Mouse (Mus musculus) liver, embryonic 16.5 days (tissue): ENCODE measurements around the gene Filip1l. TPM values are rescaled to one million over a fixed set of nuclear protein-coding genes. Genes with fewer than 3 reads are reported as not detected.

Experiments
- ATAC-seq: fragments of 200-750 bp; cut with Nextera tagmentation; 2 replicates; pipeline ENCODE4 v1.8.0; 2017; ENCODE audit warnings: low read depth, mild to moderate bottlenecking, moderate number of reproducible peaks, moderate library complexity
- H3K27ac ChIP-seq: fragments of 300-500 bp; sonication (generic); 2 replicates; pipeline ENCODE4 v1.5.1; 2014; ENCODE audit warnings: mild to moderate bottlenecking, low read length
- H3K27me3 ChIP-seq: fragments of 300-500 bp; sonication (generic); 2 replicates; pipeline ENCODE4 v1.6.1; 2014; ENCODE audit warnings: low read depth, low read length, mixed read lengths; ENCODE audit not compliant: control insufficient read depth, insufficient read depth
- H3K36me3 ChIP-seq: fragments of 300-500 bp; sonication (generic); 2 replicates; pipeline ENCODE4 v1.6.1; 2014; ENCODE audit warnings: mild to moderate bottlenecking; ENCODE audit not compliant: control insufficient read depth, insufficient read depth
- H3K4me1 ChIP-seq: fragments of 300-500 bp; sonication (generic); 2 replicates; pipeline ENCODE4 v1.6.1; 2014; ENCODE audit warnings: low read depth, low read length, mixed read lengths; ENCODE audit not compliant: control insufficient read depth
- H3K4me2 ChIP-seq: fragments of 300-500 bp; sonication (generic); 2 replicates; pipeline ENCODE4 v1.6.1; 2014; ENCODE audit warnings: low read depth, low read length, mixed read lengths
- H3K4me3 ChIP-seq: fragments of 300-500 bp; sonication (generic); 2 replicates; pipeline ENCODE4 v1.5.1; 2014; ENCODE audit warnings: low read depth, mild to moderate bottlenecking, low read length
- H3K9ac ChIP-seq: fragments of 300-500 bp; sonication (generic); 2 replicates; pipeline ENCODE4 v1.6.1; 2014; ENCODE audit warnings: low read depth, low read length
- H3K9me3 ChIP-seq: fragments of 300-500 bp; sonication (generic); replicated peaks from 2 replicates; pipeline ENCODE4 v1.6.1; 2016; ENCODE audit warnings: low read length; ENCODE audit not compliant: control insufficient read depth
- WGBS: fragments of 180-500 bp; shearing (Covaris S2); extraction: QIAGEN DNeasy Blood & Tissue Kit; methylation state at CpG from one replicate; pipeline ENCODE4 v1.1.7; 2014; ENCODE audit not compliant: insufficient replicate concordance; 5-methylcytosine and 5-hydroxymethylcytosine counted together
- polyA plus RNA-seq: library from polyadenylated mRNA; unstranded; fragments of >200 nt; fragmentation: Nextera tagmentation; extraction: Ambion mirVana; gene quantifications from 2 replicates; pipeline ENCODE4 v1.2.1, GENCODE M21; 2015

Gene Filip1l
- polyA plus RNA-seq, 1 experiment from 2014 or later = 5.0 TPM

- Histone ChIP-seq H3K36me3 (no peaks in the 10 kb centered on the region), H3K27me3 (no peaks in the 10 kb centered on the region), H3K9ac (no peak overlapping the region), H3K4me3 (no peak overlapping the region), H3K4me2 (no peak overlapping the region), H3K4me1 (no peaks in the 10 kb centered on the region), H3K27ac (no peak overlapping the region), H3K9me3 (no peaks in the 10 kb centered on the region)
- WGBS = 65% methylated on average over 1 of the region's 1 CpGs
- no peak for ATAC-seq
These were observed 223.0 kb downstream of the Filip1l start for GRCm38 (mm10) chr16:57575764-57576388.

- ATAC-seq = no peak
- H3K27ac ChIP-seq = no peak overlapping the region
- H3K27me3 ChIP-seq = no peaks in the 10 kb centered on the region
- H3K36me3 ChIP-seq = no peaks in the 10 kb centered on the region
- no peaks in the 10 kb centered on the region for H3K9me3 ChIP-seq
- no peak overlapping the region for H3K4me3 ChIP-seq
- no peaks in the 10 kb centered on the region for H3K4me1 ChIP-seq
- WGBS = 77% methylated on average over 1 of the region's 1 CpGs
- no peak overlapping the region for H3K4me2 ChIP-seq
- no peak overlapping the region for H3K9ac ChIP-seq
These were observed 224.6 kb downstream of the Filip1l start for GRCm38 (mm10) chr16:57577519-57577918.

- WGBS = 39% methylated on average over 7 of the region's 7 CpGs
- no peaks in the 10 kb centered on the region for H3K36me3 ChIP-seq
- H3K9me3 ChIP-seq = no peaks in the 10 kb centered on the region
- ATAC-seq = peak; percentile 39; the same call in 1 of the 2 replicates
- no peaks in the 10 kb centered on the region for H3K4me1 ChIP-seq
- no peak overlapping the region for H3K4me2 ChIP-seq
- no peak overlapping the region for H3K27ac ChIP-seq
- no peaks in the 10 kb centered on the region for H3K27me3 ChIP-seq
- H3K4me3 ChIP-seq = no peak overlapping the region
- H3K9ac ChIP-seq = no peak overlapping the region
These were observed 227.1 kb downstream of the Filip1l start for GRCm38 (mm10) chr16:57580041-57580440.

- WGBS = 36% methylated on average over 2 of the region's 2 CpGs
- Histone ChIP-seq H3K4me1 (no peaks in the 10 kb centered on the region; the same call in 1 of the 2 replicates), H3K27me3 (no peaks in the 10 kb centered on the region), H3K9ac (no peak overlapping the region), H3K9me3 (no peaks in the 10 kb centered on the region), H3K4me2 (no peak overlapping the region), H3K4me3 (no peak overlapping the region), H3K27ac (no peak overlapping the region), H3K36me3 (no peaks in the 10 kb centered on the region)
- no peak for ATAC-seq
These were observed 229.1 kb downstream of the Filip1l start for GRCm38 (mm10) chr16:57582008-57582407.

GRCm38 (mm10) chr16:57585201-57585600 lies 232.3 kb downstream of the Filip1l start:
- H3K27ac ChIP-seq = no peak overlapping the region
- no peaks in the 10 kb centered on the region for H3K9me3 ChIP-seq
- H3K4me2 ChIP-seq = no peak overlapping the region
- H3K27me3 ChIP-seq = no peaks in the 10 kb centered on the region
- no peaks in the 10 kb centered on the region for H3K36me3 ChIP-seq
- no peak overlapping the region for H3K4me3 ChIP-seq
- 11% methylated on average over 3 of the region's 3 CpGs for WGBS
- H3K4me1 ChIP-seq = no peaks in the 10 kb centered on the region; the same call in 1 of the 2 replicates
- no peak overlapping the region for H3K9ac ChIP-seq
- no peak for ATAC-seq

- no peak overlapping the region for H3K9ac ChIP-seq
- H3K27ac ChIP-seq = no peak overlapping the region
- H3K27me3 ChIP-seq = no peaks in the 10 kb centered on the region
- 38% methylated on average over 7 of the region's 7 CpGs for WGBS
- ATAC-seq = no peak
- no peak overlapping the region for H3K4me3 ChIP-seq
- H3K4me1 ChIP-seq = no peaks in the 10 kb centered on the region
- H3K36me3 ChIP-seq = no peaks in the 10 kb centered on the region
- H3K4me2 ChIP-seq = no peak overlapping the region
- no peaks in the 10 kb centered on the region for H3K9me3 ChIP-seq
These were observed 240.7 kb downstream of the Filip1l start for GRCm38 (mm10) chr16:57593422-57594157.

GRCm38 (mm10) chr16:57597295-57597957 lies 244.5 kb downstream of the Filip1l start:
- ATAC-seq = peak; percentile 53; the same call in 1 of the 2 replicates
- 67% methylated on average over 4 of the region's 4 CpGs for WGBS
- Histone ChIP-seq H3K9me3 (no peaks in the 10 kb centered on the region), H3K9ac (no peak overlapping the region), H3K27me3 (no peaks in the 10 kb centered on the region), H3K27ac (no peak overlapping the region), H3K36me3 (no peaks in the 10 kb centered on the region), H3K4me1 (no peaks in the 10 kb centered on the region), H3K4me2 (no peak overlapping the region), H3K4me3 (no peak overlapping the region)

GRCm38 (mm10) chr16:57601031-57601430 lies 248.1 kb downstream of the Filip1l start:
- H3K4me1 ChIP-seq = peaks cover under 1% of the 10 kb centered on the region
- no peaks in the 10 kb centered on the region for H3K9me3 ChIP-seq
- no peak overlapping the region for H3K4me2 ChIP-seq
- no peak overlapping the region for H3K9ac ChIP-seq
- ATAC-seq = no peak
- no peak overlapping the region for H3K27ac ChIP-seq
- H3K36me3 ChIP-seq = no peaks in the 10 kb centered on the region
- H3K27me3 ChIP-seq = no peaks in the 10 kb centered on the region
- H3K4me3 ChIP-seq = no peak overlapping the region
